Mouse (Mus musculus) left cerebral cortex, adult 18-20 months (tissue): ENCODE measurements around the gene Pafah2. TPM values are rescaled to one million over a fixed set of nuclear protein-coding genes. Genes with fewer than 3 reads are reported as not detected.

Experiments used
- DNase-seq, 2 experiments: peaks; one replicate each; pipeline ENCODE4 v3.0.0; 2021 to 2022; ENCODE audit warnings: low spot score in 2 of 2, mixed read lengths in 1 of 2
- total RNA-seq, 2 experiments: library from RNA; stranded (reverse); gene quantifications; 2 replicates each; pipeline ENCODE4 v1.2.3; 2021

Gene Pafah2
- total RNA-seq, 2 experiments from 2014 or later = 4.8 to 7.4 TPM

GRCm38 (mm10) chr4:134416602-134417001, 20.5 kb downstream of the Pafah2 start:
- peak in 1 of 2 experiments; percentile 62 for DNase-seq

- no peak for DNase-seq
Observed at GRCm38 (mm10) chr4:134417111-134417510, 21.0 kb downstream of the Pafah2 start.

- no peak for DNase-seq
Observed at GRCm38 (mm10) chr4:134421971-134422370, 25.9 kb downstream of the Pafah2 start.

GRCm38 (mm10) chr4:134423949-134424348, 27.8 kb downstream of the Pafah2 start:
- no peak for DNase-seq

GRCm38 (mm10) chr4:134425088-134425487, 29.0 kb downstream of the Pafah2 start:
- DNase-seq = peak in 1 of 2 experiments; percentile 67

- peak; percentile 90 to 94 for DNase-seq
Observed at GRCm38 (mm10) chr4:134430381-134431004, 34.4 kb downstream of the Pafah2 start.

GRCm38 (mm10) chr4:134432686-134433360, 36.7 kb downstream of the Pafah2 start:
- no peak for DNase-seq

- DNase-seq = no peak
Observed at GRCm38 (mm10) chr4:134436185-134436584, 40.1 kb downstream of the Pafah2 start.

GRCm38 (mm10) chr4:134436659-134437058, 40.5 kb downstream of the Pafah2 start:
- no peak for DNase-seq

- no peak for DNase-seq
Observed at GRCm38 (mm10) chr4:134439119-134439518, 43.0 kb downstream of the Pafah2 start.

- no peak for DNase-seq
Observed at GRCm38 (mm10) chr4:134439919-134440318, 43.8 kb downstream of the Pafah2 start.

- no peak for DNase-seq
Observed at GRCm38 (mm10) chr4:134442216-134442615, 46.1 kb downstream of the Pafah2 start.

- no peak for DNase-seq
Observed at GRCm38 (mm10) chr4:134443589-134443988, 47.5 kb downstream of the Pafah2 start.

- peak; percentile 45 to 58 for DNase-seq
Observed at GRCm38 (mm10) chr4:134444949-134445348, 48.8 kb downstream of the Pafah2 start.

GRCm38 (mm10) chr4:134445489-134445888, 49.4 kb downstream of the Pafah2 start:
- DNase-seq = no peak

- no peak for DNase-seq
Observed at GRCm38 (mm10) chr4:134447966-134448365, 51.8 kb downstream of the Pafah2 start.

- peak; percentile 40 to 43 for DNase-seq
Observed at GRCm38 (mm10) chr4:134449595-134450391, 53.7 kb downstream of the Pafah2 start.

GRCm38 (mm10) chr4:134450392-134451195, 54.5 kb downstream of the Pafah2 start:
- peak; percentile 53 to 78 for DNase-seq

- DNase-seq = no peak
Observed at GRCm38 (mm10) chr4:134451484-134451883, 55.4 kb downstream of the Pafah2 start.

- peak in 1 of 2 experiments; percentile 43 for DNase-seq
Observed at GRCm38 (mm10) chr4:134453619-134454400, 57.7 kb downstream of the Pafah2 start.
